Mouse (Mus musculus) frontal cortex, postnatal 36 days (tissue): ENCODE results near the gene A730049H05Rik.

Experiments used
- DNase-seq, 2 experiments: peaks; one replicate each; pipeline ENCODE4 v3.0.0; 2022; ENCODE audit warnings: low spot score in 2 of 2

Gene A730049H05Rik

DNA sequence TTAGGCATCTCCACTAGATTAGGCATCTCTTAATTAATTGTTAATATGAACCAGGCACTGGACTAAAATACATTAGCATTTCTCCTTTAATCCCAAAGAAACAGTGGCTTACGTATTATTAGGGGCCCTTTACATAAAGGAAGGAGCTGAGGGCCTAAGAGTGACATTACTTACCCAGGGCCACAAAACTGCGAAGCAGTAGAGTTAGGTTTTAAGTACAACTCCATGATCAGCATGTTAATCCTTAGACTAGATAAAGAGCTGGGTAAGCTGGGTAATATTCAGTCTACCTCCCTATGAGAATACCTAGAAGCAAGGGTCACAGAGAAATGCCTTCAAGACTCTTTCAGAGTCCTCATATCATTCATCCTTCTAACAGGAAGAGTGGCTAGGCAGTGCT lies 12.9 kb downstream of the A730049H05Rik start:
- DNase-seq = no peak

DNA sequence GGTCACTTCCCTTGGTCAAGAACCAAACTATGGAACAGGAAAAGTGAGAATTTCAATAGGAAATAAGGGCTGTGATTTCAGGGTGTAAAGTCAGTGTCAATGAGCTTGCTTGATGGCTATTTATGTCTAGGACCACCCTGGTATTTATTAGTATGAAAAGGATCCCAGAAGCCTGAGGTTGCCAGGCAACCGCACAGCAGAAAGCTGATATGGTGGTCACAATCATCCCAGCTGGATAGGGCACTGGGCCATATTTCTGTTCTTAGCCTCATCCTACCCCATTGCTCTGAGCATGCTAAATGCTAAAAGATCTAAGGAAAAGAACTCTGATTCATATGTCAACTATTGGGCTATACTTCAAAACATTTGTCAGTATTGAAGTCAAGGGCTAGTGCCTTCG lies 14.8 kb downstream of the A730049H05Rik start:
- no peak for DNase-seq

DNA sequence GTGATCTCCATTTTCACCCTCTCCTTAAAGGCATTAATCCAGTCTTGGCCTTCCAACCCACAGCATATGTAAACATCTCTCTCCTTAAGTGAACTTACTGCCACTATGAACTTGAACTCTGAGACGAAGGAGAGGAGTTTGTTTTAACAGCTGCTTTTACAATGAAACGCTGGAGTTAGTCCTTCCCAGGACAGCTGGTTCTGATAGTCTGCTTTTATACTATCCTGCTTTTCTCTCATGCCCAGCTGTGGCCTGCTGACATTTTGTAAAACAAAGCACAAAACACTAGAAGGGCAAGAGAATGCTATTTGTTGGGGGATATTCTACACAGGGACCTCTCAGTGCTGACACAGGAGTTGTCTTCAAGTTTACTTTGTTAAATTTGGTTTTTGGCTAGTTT lies 25.7 kb downstream of the A730049H05Rik start:
- no peak for DNase-seq

DNA sequence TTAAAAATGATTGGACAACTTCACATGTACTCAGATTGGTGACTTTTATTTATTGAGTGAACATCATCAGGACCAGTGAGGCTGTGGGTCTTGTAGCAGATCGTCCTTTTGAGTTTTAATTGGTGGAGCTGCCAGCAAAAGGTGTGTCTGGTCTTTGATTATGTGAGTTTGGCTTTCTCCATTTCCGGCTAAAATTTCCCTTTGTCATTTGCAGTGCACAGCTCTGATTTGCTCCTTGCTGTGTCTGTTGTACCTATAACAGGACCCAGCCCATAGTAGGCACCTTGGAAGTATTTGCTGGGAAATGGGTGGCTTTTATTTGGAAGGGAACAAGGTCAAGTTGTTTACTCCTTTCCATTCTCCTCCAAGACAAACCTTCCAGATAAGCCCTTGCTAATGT lies 27.2 kb downstream of the A730049H05Rik start:
- no peak for DNase-seq

DNA sequence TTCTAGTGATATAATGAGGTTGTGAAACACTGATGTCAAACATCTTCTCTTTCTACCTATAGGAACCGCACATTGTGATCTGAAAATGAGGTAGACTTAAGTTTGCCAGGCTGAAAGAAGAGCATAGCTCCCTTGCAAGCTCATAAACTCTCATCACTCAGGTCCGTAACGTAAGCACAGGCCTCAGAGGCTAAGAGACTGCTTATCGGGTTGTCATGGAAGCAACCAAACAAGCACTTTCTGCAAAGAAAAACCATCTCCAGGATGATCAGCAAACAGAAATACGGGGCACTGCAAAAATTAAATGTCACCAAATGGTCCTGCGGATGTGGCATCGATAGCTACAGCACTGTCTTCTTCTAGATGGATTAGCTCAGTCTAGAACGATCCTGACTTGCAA lies 29.6 kb downstream of the A730049H05Rik start:
- no peak for DNase-seq

DNA sequence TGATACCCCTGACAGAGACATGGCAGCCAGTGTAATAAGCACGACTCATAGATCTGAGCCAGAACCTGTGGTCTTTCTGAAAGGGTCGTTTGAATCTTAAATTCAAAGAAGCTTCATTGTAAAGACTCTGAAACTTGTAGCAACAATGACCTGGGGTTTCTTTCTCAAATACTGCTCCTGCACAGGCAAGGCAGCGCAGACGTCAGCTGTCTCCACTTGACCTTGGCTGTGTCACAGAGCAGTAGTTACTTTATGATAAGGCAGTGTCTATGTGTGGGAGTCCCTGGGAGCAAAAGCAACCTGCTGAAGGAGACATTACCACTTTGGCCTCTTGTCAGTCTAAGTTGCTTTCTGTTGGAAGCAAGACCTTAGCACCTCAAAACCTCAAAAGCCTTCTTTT lies 30.3 kb downstream of the A730049H05Rik start:
- no peak for DNase-seq

DNA sequence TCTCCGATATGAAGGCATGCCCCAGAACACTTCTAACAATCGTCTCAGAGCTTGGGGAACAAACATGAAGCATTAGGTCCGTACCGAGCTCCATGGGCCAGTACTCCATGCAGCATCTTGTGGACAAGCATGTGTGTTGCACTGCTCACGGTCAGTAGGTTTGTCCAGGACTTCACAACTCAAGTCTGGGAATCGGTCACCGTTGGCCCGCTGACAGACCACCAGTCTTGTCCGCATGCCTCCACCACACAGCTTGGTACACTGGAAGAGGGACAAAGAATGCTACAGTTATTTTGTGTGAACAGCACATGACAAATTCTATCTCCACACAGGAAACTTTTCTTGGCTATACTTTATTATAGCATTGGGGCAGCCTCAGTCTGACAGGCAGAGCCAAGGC lies 32.9 kb downstream of the A730049H05Rik start:
- no peak for DNase-seq

DNA sequence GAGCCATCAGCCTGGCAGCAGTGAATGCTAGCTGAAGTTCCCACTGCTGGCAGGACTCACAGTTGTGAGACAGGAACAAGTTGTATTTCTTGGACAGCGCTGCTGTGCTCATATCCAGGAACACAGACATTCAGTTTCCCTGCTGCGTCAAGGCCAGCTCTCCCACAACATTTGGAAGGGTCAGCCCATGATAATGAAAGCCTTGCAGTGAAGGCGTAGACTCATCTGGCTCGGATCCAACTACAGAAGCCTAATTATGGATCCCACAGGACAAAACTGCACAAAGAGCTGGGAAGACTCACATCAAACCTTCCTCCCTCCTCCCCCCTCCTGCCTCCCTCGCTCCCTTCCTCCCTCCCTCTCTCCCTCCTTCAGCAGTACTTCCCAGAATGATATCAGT lies 34.0 kb downstream of the A730049H05Rik start:
- DNase-seq = peak; percentile 53 to 68

DNA sequence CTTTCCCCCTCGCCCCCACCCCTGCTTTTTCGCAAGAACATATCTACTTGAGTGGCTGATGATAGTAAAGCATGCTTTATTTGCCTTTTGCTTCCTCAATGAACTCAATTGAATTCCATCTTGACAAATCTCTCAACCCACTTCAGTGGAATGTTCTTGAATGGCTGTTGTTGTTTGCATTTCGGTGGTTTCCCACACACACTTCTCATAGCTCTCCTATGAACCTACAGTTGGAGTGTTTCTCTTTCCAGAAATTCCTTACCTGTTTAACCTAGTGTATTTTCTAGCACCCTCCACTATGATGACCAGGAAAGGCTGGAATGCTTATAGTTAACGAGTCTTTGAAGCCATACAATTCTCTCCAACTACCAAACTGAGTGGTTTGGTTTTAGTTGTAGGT lies 38.6 kb downstream of the A730049H05Rik start:
- DNase-seq = no peak

DNA sequence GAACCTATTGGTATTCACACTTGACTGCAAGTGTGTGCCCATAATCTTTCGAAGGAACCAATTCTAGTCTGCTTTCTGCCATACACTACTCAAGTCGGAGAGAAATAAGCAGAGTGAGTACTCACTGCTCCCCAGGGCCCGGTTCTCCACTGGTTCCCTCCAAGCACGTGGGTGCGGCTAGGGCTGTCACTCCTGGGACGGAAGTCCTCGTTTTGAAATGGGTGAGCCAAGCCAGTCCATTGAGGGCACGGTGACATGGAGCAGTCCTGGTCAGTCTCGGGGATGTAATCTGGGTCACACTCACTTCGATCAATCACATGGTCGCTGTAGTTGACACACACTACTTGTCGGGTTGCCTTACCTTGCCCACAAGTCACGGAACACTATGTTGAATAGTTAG lies 41.5 kb downstream of the A730049H05Rik start:
- no peak for DNase-seq

DNA sequence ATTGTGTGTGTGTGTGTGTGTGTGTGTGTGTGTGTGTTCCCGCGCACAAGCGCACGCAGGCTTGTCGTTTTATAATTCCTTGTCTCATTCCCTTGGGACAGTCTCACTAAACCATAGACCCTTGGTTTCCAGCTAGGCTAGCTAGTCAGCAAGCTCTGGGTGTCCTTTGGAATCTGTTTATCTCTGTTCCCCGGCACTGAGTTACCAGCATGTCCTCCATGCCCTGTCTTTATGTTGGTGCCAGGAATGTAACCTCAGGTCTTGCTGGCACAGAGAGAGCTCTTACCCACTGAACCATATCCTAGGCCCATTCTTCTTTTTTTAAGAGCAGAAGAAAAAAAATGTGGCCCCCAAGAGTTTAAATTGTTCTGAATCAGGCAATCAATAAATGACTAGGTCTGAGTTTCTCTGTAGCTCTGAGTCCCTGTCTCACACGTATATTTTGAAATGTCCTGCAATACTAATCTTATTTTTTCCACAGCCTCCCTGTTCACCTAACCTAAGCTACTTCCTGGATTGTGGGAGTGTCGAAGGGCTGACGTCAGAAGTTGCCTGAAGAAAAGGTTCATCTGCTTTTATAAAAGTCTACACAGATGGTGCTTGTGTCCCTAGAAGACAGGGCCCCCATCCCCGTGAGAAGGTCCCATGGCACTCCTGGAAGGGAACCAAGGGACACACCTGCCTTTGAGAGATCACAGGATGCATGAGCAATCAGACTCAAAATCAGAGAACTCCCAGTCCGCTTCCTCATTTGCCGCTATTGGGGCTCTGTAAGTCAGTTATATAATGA lies 42.6 kb downstream of the A730049H05Rik start:
- no peak for DNase-seq

DNA sequence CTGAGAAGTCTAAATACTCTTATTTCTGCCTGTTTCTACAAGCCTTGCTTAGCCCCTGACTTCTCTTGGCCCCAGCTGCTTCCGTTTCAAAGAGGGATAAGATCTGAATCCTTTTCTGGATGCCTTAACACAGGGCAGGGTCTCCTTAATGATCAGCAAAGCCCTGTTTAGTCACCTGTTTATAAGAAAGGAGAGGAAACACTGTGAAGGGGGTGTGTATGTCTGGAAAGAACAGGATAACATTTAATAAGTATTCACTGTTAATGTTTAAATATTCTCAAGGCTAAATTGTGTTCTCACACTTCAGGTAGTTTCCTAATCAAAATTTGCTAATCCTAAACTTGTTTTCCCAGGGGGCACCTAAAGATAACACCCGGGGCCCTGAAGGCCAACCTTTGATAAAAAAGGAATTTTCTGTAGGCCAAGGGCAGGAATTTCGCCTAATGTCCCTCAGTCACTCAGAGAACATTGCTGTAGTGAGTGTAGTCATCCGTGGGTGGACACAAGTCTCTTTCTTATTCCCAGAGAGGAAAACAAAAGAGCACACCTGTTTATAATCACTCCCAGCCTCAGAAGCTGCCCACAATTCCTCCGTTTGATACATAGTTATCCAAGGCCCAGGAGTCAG lies 44.1 kb downstream of the A730049H05Rik start:
- DNase-seq = no peak

DNA sequence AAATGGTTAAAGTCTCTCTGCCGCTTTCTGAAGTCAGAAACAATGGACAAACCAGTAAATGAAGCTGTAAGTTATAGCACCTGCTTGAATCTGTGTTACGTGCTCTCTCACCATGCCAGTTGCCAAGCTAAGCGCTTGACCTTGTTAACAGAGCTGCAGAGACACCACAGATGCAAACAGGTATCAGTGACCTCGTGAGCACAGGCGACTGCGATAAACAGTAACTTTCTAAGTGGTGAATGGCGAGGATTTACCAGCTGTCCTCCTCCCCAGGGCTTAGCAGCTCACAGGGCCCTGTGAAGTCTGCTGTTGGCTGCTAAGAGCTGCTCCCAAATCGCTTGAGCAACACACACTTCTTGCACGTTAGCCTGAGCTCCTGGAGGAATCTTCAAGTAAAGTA lies 46.3 kb downstream of the A730049H05Rik start:
- no peak for DNase-seq

DNA sequence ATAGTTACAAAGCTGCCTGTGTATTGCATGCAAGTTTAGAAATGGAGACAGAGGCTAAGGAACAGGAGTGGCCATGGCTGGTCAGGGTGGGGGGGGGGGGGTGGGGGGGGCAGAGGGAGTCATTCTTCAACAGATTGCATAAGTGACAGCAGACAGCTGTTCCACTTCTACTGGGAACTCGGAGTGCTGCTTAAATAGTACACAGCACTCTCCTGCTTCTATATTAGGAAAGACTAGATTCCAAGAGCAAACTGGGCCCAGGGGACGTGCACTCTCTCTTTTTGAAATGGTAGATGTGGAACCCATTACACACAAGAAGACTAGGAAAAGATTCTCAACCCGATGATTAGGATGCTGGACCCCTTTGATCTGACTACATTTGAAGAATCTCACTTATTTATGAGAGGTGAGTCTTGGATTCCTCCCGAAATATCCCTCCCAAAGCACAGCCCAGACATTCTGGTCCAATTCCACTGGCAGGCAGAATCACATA lies 52.9 kb downstream of the A730049H05Rik start, which contains the start of gene Gm15737:
Gene Gm15737, plus strand, starts transcription at position 269 of the 493 bp plus-strand sequence.
- peak; percentile 17 to 59 for DNase-seq

DNA sequence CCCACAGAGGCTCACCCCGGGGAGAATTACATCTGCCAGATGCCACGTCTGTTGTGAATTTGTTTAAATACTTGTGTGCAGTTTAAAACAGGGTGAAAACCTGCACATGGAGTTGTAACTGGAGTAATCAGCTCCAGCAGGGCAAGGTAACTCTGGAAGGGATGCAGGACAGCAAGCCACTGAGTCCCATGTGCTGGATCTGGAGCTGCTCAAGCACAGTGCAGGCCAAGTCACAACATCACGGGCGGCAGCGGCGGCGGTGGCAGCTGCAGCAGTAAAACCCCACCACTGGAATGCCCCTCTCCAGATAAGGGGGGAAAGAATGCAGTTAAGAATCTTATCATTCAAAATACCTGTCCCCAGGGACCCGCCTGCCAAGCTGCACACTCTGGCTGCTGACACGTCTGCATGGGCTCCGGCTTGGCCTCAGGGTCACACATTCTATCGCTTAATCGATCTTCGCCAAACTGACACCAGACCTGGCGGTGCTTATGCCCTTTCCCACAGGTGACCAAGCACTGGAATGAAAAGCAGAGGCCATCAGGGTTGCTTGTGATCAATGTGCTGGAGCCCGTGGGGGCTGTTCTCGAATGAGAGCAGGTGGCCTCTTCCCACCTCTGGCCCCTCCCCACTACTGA lies 53.4 kb downstream of the A730049H05Rik start:
- DNase-seq = no peak

DNA sequence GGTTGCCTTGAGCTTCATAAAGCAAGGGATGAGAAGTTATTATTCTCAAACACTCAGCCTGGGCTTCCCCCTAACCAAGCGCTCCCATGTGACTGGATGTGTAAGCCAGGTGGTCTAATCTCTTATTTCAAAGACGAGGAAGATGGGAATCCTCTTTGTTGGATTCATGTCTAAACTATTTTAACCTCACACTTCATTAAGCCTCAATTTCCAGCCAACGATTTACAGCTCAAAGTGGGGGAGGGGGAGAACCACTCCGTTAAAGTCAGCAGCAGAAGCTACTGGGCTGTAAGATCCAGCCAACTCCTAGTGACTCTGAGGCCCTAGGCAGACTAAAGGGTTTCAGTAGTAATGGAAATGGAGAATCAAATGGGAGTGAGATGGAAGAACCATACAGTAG lies 55.5 kb downstream of the A730049H05Rik start:
- no peak for DNase-seq

DNA sequence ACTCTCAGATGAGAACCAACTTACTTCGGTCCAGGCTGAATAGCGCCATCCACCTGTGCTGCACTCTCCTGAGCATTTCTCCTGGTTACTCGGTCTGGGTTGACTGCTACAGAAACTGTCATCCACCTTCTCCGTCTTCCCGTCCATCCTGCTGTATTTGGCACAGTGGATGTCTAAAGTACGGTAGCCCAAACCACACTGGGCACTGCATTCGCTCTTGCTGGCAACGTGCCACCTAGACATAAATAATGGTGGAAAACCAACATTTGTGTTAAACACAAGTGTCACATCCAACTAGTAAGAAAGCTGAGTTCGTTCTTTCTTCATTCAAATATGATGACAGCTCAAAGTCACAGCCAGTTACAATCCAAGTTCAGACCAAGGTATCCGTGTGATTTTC lies 56.5 kb downstream of the A730049H05Rik start:
- no peak for DNase-seq

DNA sequence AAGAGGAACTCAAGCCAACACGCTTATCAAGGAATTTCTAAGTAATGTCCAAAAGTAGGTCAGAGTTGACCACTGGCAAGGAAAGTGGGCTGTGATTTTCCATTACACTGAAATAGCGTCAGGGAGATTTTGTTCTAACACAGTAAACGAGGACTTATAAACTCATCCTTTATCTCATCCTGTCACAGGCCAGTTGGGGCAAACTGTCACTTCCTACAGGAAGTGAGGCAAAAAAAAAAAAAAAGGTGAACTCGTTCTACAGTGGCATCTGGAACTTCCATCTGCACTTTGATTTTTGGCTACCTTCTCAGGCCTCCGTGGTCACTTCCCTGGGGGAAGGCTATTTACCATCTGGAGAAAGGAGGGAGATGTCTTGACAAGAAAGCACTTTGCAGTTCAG lies 58.6 kb downstream of the A730049H05Rik start:
- no peak for DNase-seq

DNA sequence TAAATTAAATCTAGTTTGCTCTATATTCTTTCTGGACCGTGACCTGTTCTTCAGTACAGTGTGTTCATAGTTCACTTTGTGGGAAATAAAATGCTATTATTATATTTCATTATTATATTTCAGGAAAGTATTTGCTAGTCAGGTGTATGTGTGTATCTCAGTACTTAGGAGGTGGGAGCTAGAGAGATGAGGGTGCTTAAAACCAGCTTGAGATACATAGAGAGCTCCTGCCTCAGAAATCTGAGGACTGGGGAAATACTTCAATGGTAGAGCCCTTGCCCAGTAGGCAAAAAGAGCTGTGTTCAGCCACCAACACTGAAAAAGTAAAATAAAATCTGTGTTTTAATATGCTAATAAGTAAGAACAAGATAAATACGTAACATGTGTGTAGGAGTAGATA lies 59.1 kb downstream of the A730049H05Rik start:
- no peak for DNase-seq

DNA sequence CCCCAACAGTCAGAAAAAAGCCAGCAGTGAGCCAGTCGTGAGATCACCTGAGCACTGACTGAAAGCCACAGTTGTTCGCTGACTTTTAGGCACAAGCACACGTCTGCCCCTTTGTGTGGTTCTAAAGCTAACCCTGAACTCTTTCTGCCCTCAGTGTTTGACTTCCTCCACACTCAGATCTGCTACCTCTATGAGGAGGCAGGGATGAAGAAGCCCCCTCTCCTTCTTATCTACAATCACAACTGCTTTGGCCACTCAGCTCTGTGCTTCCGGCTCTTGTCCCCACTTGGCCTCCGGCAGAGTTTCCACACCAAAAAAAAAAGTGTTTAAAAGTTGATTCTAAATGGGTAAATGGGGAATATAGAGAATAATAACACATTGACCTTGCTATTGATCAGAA lies 59.8 kb downstream of the A730049H05Rik start:
- no peak for DNase-seq

DNA sequence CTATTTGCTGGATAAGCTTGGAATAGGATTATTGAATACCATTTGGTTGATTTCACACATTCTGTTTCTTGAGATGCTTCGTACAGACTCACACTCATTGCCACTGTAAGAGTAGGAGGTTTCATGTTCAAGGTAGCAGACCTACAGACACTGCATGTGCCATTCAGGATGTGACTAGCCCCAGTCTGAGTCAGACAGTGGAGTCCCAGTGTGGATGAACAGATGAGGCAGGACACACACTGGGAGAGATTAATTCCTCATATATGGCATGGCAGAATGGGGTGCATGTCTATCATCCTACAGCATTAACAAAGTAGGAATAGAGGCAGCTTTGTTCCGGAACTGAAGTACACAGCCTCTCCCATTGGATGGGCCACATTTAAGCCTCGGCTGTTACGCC lies 61.0 kb downstream of the A730049H05Rik start:
- no peak for DNase-seq

DNA sequence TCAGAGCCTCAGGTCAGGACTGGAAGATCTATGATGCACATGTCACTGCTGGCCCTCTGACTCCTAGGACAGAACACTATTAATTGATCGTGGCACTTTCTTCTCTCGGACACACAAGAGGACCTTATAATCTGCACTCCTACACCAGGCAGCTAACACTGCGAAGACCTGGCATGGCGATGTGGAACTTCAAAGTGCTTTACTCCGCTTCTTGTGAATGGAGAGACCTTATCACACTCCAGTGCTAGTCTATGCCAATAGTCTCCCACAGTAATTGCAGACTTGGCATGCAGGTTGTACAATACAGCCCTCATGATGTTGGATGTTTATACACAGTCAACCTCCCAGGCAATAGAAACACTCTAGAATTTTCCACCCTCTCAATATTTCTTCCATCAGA lies 62.5 kb downstream of the A730049H05Rik start:
- DNase-seq = no peak
